Mouse (Mus musculus): ENCODE data around the gene Samd8.

DNA sequence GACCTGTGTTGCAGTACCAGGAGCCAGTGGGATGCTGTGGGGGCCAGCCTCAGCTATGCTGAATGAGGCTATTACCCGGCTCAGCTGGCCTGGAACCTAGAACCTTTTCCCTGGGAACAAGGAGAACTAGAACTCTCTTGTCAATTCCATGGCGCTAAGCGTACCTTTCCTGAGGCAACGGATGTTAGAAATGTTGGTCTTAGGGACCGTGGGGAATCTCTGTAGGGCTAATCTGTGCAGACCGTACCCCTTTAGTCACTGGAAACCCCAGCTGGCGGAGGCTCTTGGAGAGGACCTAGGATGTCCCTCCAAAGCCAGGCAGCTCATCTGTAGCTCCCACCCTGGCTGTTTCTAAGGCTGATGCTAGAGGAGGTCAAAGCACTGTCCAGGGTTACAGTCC, 10.0 kb upstream of the Samd8 start:
- TF ChIP-seq CTCF (IDR thresholded peaks at IDR 0.05; ENCODE audit: low read depth, low read length) (no peak), POLR2A (IDR thresholded peaks at IDR 0.05; ENCODE audit: borderline replicate concordance, low read depth, low read length) (no peak)
